Mouse (Mus musculus) macrophage (primary cell): ENCODE results near the gene Dchs2. TPM values are rescaled to one million over a fixed set of nuclear protein-coding genes. Genes with fewer than 3 reads are reported as not detected.

Source experiments
- H3K27ac ChIP-seq: fragments of 350-480 bp; formaldehyde crosslinking; 2 replicates; pipeline ENCODE4 v1.9.0; 2021
- H3K36me3 ChIP-seq: fragments of 350-480 bp; formaldehyde crosslinking; 2 replicates; pipeline ENCODE4 v1.9.0; 2021; ENCODE audit errors: inconsistent target
- H3K4me3 ChIP-seq: fragments of 350-480 bp; formaldehyde crosslinking; 2 replicates; pipeline ENCODE4 v1.9.0; 2021; ENCODE audit errors: inconsistent target
- H3K79me2 ChIP-seq: fragments of 350-480 bp; formaldehyde crosslinking; 2 replicates; pipeline ENCODE4 v1.9.0; 2021; ENCODE audit errors: inconsistent target
- WGBS: methylation state at CpG from one replicate; pipeline ENCODE4 v1.1.7; 2026; ENCODE audit warnings: inconsistent platforms; ENCODE audit not compliant: missing documents; 5-methylcytosine and 5-hydroxymethylcytosine counted together
- polyA plus RNA-seq: library from polyadenylated mRNA; stranded (reverse); fragments of 250-400 nt; gene quantifications from 3 replicates; pipeline ENCODE4 v1.2.4, GENCODE M21; 2018; ENCODE audit warnings: inconsistent platforms

Dchs2 gene
- polyA plus RNA-seq, 1 experiment from 2014 or later, result not detected

DNA sequence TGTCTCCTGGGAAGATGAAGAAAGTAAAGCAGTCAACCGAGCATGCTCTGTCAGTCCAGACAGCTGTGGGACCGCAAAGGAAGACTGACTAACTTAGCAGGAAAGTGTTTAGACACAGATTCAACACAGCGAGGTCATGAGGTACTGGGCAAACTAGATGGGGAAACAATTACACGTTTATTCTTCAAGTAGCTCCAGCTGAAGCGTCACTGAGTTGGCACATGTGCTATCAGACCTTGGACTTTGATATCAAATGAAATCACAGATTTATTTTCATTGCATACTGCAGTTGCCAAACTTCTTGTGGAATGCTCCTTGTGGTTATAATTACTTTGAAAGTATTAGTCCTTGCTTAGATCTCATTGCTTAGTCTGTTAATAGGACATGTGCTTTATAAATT lies 67.2 kb downstream of the Dchs2 start:
- H3K27ac ChIP-seq, result no peak overlapping the region
- no peak overlapping the region for H3K4me3 ChIP-seq
- WGBS, result 73% methylated on average over 5 of the region's 5 CpGs
- no peaks in the 10 kb centered on the region for H3K36me3 ChIP-seq
- no peaks in the 10 kb centered on the region for H3K79me2 ChIP-seq

DNA sequence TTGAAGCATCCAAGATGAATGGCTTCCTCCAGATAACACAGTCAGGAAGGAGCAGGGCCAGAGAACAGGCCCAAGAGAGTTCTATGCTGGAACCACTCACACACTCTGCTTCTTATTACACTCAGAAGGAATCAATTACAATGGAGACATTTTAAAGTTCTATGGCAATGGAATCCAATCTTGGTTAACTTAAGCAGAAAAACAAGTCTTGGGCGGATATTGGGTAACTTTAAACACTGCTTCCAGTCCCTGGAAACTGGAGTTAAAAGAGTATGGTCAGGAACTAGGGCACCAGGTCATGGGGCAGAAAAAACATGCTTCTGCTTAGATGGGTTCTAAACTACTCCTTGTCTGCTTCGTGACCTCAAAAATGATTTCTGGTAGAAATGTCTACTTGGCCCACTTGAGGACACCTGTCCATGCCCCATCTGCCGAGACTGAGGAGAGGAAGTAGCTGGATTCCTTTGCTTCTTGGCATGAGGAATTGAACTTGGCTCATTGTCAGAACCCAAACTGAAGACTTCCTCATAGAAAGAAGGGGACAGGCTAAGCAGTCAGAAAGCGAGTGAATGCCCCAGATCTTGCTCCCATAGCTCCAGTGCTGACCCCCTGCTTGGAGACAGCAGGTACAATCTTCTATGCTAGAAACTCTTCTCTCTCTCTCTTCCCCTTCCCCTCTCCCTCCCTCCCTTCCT lies 73.7 kb downstream of the Dchs2 start:
- 52% methylated on average over 4 of the region's 4 CpGs for WGBS
- Histone ChIP-seq H3K27ac (no peak overlapping the region), H3K36me3 (no peaks in the 10 kb centered on the region), H3K79me2 (no peaks in the 10 kb centered on the region), H3K4me3 (no peak overlapping the region)

DNA sequence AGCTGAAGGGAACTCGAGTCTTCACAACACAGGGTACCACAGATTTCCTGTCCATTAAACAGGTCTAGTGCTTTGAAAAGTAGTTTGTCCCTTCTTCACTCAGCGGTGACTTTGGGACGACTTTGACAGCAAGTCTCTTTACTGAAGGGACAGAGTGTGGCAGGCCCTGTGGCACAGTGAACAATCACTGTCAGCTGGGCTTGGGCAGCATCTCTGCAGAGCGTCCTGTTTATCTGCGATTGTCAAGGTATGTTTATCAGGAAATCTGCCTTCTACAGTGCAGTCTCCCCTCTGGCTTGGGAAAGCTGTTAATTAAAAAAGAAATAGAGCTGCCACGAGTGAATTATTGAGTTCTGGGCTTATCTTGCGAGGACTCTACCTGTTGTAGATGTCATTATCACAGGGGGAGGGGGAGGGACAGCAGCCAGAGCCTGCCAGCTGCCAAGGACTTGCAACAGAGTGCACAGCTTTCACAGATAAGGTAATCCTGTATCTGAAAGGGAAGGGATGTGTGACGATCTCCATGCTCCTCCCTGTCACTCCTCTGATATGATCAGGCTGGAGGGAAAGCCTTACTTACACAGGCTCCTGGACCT lies 77.4 kb downstream of the Dchs2 start:
- H3K4me3 ChIP-seq, result no peak overlapping the region
- no peaks in the 10 kb centered on the region for H3K79me2 ChIP-seq
- WGBS, result 56% methylated on average over 8 of the region's 8 CpGs
- H3K27ac ChIP-seq, result no peak overlapping the region
- no peaks in the 10 kb centered on the region for H3K36me3 ChIP-seq

DNA sequence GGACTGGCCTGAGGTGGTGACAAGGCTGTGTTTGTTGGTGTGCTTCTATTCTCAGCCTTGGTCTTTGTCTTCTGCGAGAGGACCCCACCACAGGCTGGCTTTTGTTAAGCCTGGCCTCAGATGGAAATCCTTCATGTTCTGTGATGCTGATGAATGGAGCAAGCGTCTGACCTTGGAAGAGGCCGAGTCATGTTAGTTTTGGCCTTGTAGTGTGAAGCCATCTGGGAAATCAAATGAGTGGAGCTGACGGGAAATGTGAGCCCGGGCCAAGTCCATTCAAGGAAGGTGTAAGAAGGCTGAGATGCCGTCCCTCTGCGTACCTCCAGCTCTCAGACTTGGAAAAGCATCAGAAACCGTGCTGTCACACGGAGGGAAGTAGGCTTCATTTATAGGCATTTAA lies 81.9 kb downstream of the Dchs2 start:
- no peaks in the 10 kb centered on the region for H3K79me2 ChIP-seq
- H3K4me3 ChIP-seq, result no peak overlapping the region
- H3K27ac ChIP-seq, result no peak overlapping the region
- H3K36me3 ChIP-seq, result no peaks in the 10 kb centered on the region
- WGBS, result 86% methylated on average over 9 of the region's 9 CpGs

DNA sequence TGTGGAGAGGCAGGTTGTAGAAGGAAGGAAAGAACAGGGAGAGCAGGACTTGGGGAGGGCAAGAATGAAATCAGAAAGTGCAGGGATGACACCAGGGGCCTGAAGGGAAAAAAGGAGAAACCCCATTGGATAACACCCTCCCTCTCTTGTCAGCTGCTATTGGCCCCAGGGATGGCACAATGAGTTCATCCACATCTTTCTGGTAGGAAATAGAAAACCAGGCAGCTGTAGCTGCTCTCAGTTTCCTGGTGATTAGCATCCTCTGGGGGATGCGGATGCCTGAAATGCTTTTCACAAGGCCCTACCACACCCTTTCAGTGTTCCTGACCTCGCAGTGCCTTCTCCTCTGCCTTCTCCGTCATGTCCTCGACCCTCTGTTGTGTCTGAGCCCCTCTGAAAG lies 82.5 kb downstream of the Dchs2 start:
- H3K36me3 ChIP-seq, result no peaks in the 10 kb centered on the region
- no peaks in the 10 kb centered on the region for H3K79me2 ChIP-seq
- H3K27ac ChIP-seq, result no peak overlapping the region
- no peak overlapping the region for H3K4me3 ChIP-seq
- 82% methylated on average over 4 of the region's 4 CpGs for whole genome bisulfite sequencing

DNA sequence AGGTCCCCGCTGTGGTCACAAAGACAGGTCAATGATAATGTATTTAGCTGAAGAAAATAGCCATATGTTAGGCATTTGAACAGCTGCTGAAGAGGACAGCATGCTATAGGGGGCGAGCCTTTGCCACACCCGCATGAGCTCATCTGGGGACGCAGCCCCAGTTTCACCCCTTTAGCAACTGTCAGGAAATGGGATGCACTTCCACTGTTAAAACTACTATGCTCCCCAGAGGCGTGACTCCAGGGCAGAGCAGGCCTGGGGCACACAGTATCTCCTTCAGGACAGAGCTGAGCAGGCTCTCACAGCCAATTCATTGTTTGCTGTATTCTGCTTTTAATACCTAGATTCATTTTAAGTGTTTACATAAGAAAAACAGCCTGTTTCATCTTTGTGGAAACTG lies 84.2 kb downstream of the Dchs2 start:
- no peaks in the 10 kb centered on the region for H3K36me3 ChIP-seq
- H3K27ac ChIP-seq, result no peak overlapping the region
- H3K4me3 ChIP-seq, result no peak overlapping the region
- 86% methylated on average over 5 of the region's 5 CpGs for WGBS
- H3K79me2 ChIP-seq, result no peaks in the 10 kb centered on the region

DNA sequence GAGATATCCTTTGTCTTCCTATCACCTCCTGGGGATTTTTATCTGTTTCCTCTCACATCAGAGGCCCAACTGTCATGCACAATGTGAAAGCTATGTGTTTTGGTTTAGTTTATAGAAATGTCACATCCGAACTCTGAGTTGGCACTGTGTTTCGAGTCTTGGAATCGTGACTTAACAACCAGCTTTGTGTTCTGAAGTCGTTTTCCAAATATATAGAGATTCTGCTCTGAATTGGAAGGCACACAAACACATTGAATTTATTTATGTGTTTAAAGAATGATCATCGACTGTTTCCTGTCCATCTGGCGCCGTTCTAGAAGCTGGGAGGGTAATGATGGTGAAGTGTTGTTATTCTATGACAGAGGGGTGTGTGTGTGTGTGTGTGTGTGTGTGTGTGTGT lies 84.8 kb downstream of the Dchs2 start:
- WGBS, result 67% methylated on average over 7 of the region's 7 CpGs
- Histone ChIP-seq H3K4me3 (no peak overlapping the region), H3K79me2 (no peaks in the 10 kb centered on the region), H3K36me3 (no peaks in the 10 kb centered on the region), H3K27ac (no peak overlapping the region)

DNA sequence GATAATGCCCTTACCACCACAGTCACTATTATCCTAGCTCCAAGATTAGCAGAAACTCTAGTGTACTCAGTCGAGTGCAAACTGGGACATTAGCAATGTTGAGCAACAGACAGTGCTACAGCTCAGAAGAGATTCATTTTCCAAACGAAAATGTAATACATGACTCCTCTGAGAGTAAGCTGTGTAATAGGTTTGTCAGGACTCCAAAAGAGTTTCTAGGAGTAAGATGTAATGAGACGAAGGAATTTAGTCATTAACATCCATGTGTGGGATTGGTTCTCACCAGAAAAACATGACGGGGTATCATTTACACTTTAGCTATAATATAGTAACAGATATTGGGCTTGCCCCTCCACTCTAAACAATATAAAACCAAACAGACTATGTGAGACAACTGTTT lies 90.3 kb downstream of the Dchs2 start:
- no peak overlapping the region for H3K27ac ChIP-seq
- no peaks in the 10 kb centered on the region for H3K79me2 ChIP-seq
- no peak overlapping the region for H3K4me3 ChIP-seq
- no peaks in the 10 kb centered on the region for H3K36me3 ChIP-seq
- 90% methylated on average over 4 of the region's 4 CpGs for WGBS

DNA sequence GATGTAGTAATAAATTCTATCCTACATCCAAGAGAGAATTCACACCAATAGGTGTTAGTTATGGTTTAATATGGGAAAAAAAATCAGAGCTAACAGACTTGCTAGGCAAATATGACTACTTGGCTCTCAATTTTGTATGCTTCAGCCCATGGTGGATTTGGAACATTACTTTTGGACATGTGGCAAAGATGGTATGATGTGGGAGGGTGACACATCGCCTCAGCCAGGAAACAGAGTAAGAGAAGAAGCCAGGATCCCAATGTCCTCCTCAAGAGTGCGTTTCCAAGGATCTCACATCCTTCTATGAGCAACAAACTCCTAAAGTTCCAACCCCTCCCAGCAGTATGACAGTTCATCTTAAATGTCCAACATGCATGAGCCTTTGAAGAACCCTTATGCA lies 92.4 kb downstream of the Dchs2 start:
- 89% methylated on average over 2 of the region's 2 CpGs for WGBS
- no peak overlapping the region for H3K4me3 ChIP-seq
- no peaks in the 10 kb centered on the region for H3K36me3 ChIP-seq
- H3K79me2 ChIP-seq, result no peaks in the 10 kb centered on the region
- no peak overlapping the region for H3K27ac ChIP-seq

DNA sequence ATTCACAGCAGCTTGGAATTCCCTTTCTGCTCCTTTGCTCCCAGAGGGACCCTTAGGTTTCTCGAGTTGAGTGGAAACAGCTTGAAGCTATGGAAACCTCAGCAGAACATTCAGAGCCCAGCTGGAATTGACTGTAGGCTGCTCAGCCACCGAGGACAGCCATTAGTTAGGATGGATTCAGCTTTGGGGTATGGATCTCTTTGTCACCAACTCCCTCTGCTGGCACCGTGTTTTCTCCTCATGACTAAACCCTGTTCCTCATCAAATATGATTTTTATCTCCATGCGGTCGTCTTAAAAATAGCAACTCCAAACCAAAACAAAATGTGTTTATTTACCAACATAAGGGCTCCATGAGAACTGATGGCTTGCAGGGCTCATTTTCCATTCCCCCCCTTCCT lies 94.4 kb downstream of the Dchs2 start:
- no peak overlapping the region for H3K27ac ChIP-seq
- 64% methylated on average over 5 of the region's 5 CpGs for WGBS
- no peaks in the 10 kb centered on the region for H3K36me3 ChIP-seq
- H3K79me2 ChIP-seq, result no peaks in the 10 kb centered on the region
- no peak overlapping the region for H3K4me3 ChIP-seq

DNA sequence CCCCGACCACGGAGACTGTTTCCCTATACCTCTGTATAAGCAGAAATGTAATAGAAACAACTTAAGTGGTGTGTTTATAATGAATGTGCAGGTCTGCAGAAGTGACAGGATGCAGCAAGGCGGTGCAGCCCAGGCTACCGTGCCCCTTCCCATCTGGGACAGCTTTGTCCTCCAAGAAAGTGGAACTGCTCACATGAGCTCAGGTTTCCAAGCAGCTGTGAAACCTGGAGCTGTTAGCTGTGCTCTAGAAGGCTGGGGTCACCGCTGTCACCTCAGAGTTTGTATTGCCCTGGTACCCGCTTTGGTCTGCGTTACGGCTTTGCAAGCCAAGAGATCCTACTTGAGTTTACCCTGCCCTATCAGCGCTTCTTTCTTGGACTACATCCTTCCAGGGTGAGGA lies 100.6 kb downstream of the Dchs2 start:
- Histone ChIP-seq H3K36me3 (no peaks in the 10 kb centered on the region), H3K79me2 (no peaks in the 10 kb centered on the region), H3K27ac (no peak overlapping the region), H3K4me3 (no peak overlapping the region)
- 83% methylated on average over 9 of the region's 9 CpGs for WGBS

DNA sequence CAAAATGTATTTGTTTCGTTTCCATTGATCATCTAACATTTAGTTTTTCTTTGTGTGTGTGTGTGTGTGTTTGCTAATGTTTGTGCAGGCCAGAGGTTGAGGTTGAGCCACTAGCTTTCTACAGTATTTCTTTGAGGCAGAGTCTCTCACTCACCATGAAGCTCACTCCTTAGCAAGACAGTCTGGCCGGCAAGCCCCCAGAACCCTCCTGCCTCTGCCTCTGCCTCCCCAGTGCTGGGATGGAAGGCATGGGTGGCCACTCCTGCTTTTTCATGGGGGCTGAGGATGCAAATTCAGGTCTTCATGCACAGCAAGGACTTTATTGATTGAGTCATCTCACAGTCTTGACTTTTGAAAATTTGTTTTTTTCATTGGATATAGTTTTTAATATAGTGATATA lies 102.6 kb downstream of the Dchs2 start:
- no peaks in the 10 kb centered on the region for H3K36me3 ChIP-seq
- H3K79me2 ChIP-seq, result no peaks in the 10 kb centered on the region
- no peak overlapping the region for H3K4me3 ChIP-seq
- WGBS, result 72% methylated on average over 2 of the region's 2 CpGs
- no peak overlapping the region for H3K27ac ChIP-seq

DNA sequence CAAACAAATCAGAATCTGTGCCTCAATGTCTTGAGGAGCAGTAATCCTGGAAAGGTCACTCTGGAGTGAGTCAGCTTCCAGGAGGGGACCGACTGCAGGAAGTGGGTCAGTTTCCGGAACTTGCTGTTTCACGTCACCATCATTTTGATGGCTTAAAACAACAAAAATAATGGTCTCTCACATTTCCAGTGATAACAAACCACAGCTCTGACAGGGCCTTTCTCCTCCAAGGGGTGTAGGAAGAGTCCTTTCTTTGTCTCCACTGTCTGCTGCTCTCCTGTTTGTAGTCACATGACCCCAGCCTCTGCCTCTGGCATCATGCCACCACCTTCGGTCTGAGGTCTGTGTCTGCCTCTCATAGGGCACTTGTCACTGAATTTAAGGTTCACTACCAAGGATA lies 106.7 kb downstream of the Dchs2 start:
- Histone ChIP-seq H3K27ac (no peak overlapping the region), H3K4me3 (no peak overlapping the region), H3K79me2 (no peaks in the 10 kb centered on the region), H3K36me3 (no peaks in the 10 kb centered on the region)
- WGBS, result 27% methylated on average over 4 of the region's 4 CpGs

DNA sequence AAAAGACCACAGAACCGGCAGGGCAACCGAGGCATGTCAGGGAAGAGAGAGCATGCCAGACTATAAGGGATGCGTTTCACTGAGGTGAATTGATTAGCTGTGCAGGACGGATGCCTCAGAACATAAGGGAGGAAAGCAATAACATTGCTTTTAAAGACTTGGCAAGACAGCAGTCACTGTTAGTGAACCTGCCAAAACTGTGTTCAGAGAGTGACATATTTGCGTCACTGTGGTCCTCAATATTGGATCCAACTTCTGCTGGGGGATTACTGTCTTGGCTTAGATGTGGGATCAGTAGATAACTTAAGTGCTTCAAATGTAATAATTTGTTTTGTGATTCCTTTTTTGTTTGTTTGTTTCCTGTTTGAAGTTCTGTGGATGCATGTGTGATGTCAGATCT lies 107.3 kb downstream of the Dchs2 start:
- H3K4me3 ChIP-seq, result no peak overlapping the region
- 85% methylated on average over 5 of the region's 5 CpGs for WGBS
- no peak overlapping the region for H3K27ac ChIP-seq
- no peaks in the 10 kb centered on the region for H3K79me2 ChIP-seq
- H3K36me3 ChIP-seq, result no peaks in the 10 kb centered on the region

DNA sequence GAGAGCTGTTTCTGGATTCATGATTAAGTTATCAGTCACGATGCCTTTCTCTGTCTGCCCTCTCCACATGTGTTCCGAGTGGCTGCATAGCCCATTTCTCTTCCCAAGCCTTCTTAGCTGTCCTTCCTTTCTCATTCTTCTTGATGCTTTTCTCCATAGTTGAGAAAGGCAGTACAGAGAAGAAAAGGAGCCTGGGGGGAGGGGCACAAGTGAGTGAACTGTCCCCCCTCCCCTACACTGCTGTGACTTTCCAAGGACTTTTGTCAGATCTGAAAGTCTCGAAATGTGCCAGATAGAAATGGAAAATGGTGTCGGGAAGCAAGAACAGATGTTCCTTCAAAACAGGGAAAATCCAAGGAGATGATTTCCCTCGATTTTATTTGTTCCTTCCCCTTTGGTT lies 118.8 kb downstream of the Dchs2 start:
- H3K4me3 ChIP-seq, result no peak overlapping the region
- H3K27ac ChIP-seq, result no peak overlapping the region
- no peaks in the 10 kb centered on the region for H3K79me2 ChIP-seq
- H3K36me3 ChIP-seq, result no peaks in the 10 kb centered on the region
- WGBS, result 85% methylated on average over 5 of the region's 5 CpGs

DNA sequence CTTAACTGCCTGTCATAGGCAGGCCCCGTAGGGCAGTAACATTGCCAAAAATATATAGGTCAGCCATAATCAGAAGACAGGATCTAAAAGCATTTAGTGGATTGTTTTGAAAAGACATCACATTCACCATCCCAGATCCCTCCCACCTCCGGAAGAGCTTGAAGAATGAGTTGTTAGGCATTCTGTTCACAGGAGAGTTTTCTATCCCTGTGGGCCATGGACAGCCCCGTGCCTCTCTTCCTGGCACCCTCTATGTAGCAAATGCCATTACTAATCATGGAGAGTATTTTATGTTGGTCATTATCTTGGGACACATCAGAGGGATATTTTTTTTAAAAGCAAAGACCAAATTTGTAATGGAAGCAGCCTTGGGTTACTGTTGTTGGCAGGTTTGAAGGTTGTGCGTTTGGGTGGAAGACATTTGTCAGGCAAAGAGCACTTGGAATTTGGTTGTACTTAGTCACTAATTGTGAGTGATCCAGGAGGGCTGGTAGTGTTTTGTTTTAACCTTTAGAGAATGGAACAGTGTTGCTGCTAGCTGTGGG lies 122.3 kb downstream of the Dchs2 start:
- Histone ChIP-seq H3K4me3 (no peak overlapping the region), H3K36me3 (no peaks in the 10 kb centered on the region), H3K79me2 (no peaks in the 10 kb centered on the region), H3K27ac (no peak overlapping the region)
- 78% methylated on average over 4 of the region's 4 CpGs for WGBS
